Mouse (Mus musculus): ENCODE results near the gene Ngly1. TPM values are rescaled to one million over a fixed set of nuclear protein-coding genes. Genes with fewer than 3 reads are reported as not detected.

Ngly1 gene
- polyA plus RNA-seq (2015; fragmentation: Nextera tagmentation; extraction: Ambion mirVana): 38.7 and 40.4 TPM in 2 replicates

- Histone ChIP-seq H3K4me3 (replicated peaks) (peak within 1 kb of the TSS; percentile 75), H3K9me3 (no peaks in the 10 kb centered on the region), H3K4me1 (peaks cover 2% of the 10 kb centered on the region; the same call in 1 of the 2 replicates), H3K27me3 (replicated peaks) (no peaks in the 10 kb centered on the region), H3K27ac (peak within 1 kb of the TSS; percentile 85), H3K36me3 (no peaks in the 10 kb centered on the region), H3K4me2 (peak within 1 kb of the TSS; percentile 58), H3K9ac (peak within 1 kb of the TSS; percentile 92)
- under 1% methylated on average over 60 of the region's 65 CpGs for WGBS
- peak; percentile 98 for ATAC-seq (ENCODE audit: insufficient read depth, low FRiP score, low read depth)
Observed at GRCm38 (mm10) chr14:16249171-16249874, at the start of gene Ngly1, which contains the start of gene Oxsm. Gene Ngly1 (plus strand): TSS chr14:16249280. Gene Oxsm (minus strand): TSS chr14:16249808.

GRCm38 (mm10) chr14:16200220-16200912 lies 48.7 kb upstream of the Ngly1 start:
- H3K27ac ChIP-seq: no peak overlapping the region
- ATAC-seq (ENCODE audit: insufficient read depth, low FRiP score, low read depth): no peak
- H3K9ac ChIP-seq: no peak overlapping the region
- H3K4me2 ChIP-seq: no peak overlapping the region
- H3K4me3 ChIP-seq (replicated peaks): no peak overlapping the region
- no peaks in the 10 kb centered on the region for H3K36me3 ChIP-seq
- 53% methylated on average over 6 of the region's 6 CpGs for WGBS
- H3K4me1 ChIP-seq: no peaks in the 10 kb centered on the region
- no peaks in the 10 kb centered on the region for H3K27me3 ChIP-seq (replicated peaks)
- H3K9me3 ChIP-seq: no peaks in the 10 kb centered on the region

- Histone ChIP-seq H3K9me3 (no peaks in the 10 kb centered on the region), H3K27me3 (replicated peaks) (no peaks in the 10 kb centered on the region), H3K4me1 (no peaks in the 10 kb centered on the region), H3K4me3 (replicated peaks) (no peak overlapping the region), H3K27ac (no peak overlapping the region), H3K4me2 (no peak overlapping the region; the same call in 1 of the 2 replicates), H3K36me3 (no peaks in the 10 kb centered on the region), H3K9ac (no peak overlapping the region)
- 35% methylated on average over 8 of the region's 8 CpGs for WGBS
- peak; percentile 39; the same call in 1 of the 2 replicates for ATAC-seq (ENCODE audit: insufficient read depth, low FRiP score, low read depth)
Observed at GRCm38 (mm10) chr14:16200969-16201638, 48.0 kb upstream of the Ngly1 start.

- Histone ChIP-seq H3K27ac (no peak overlapping the region), H3K4me3 (replicated peaks) (no peak overlapping the region), H3K4me2 (no peak overlapping the region), H3K27me3 (replicated peaks) (no peaks in the 10 kb centered on the region), H3K9ac (no peak overlapping the region), H3K36me3 (no peaks in the 10 kb centered on the region), H3K4me1 (no peaks in the 10 kb centered on the region), H3K9me3 (no peaks in the 10 kb centered on the region)
- WGBS: 29% methylated on average over 3 of the region's 3 CpGs
- ATAC-seq (ENCODE audit: insufficient read depth, low FRiP score, low read depth): no peak
Observed at GRCm38 (mm10) chr14:16201673-16202072, 47.4 kb upstream of the Ngly1 start.

- no peak overlapping the region for H3K9ac ChIP-seq
Observed at GRCm38 (mm10) chr14:16207722-16208121, 41.4 kb upstream of the Ngly1 start.

GRCm38 (mm10) chr14:16219015-16219414 lies 30.1 kb upstream of the Ngly1 start:
- Histone ChIP-seq H3K4me3 (replicated peaks) (no peak overlapping the region), H3K4me2 (no peak overlapping the region), H3K27me3 (replicated peaks) (no peaks in the 10 kb centered on the region), H3K27ac (no peak overlapping the region), H3K4me1 (no peaks in the 10 kb centered on the region), H3K36me3 (no peaks in the 10 kb centered on the region), H3K9me3 (no peaks in the 10 kb centered on the region), H3K9ac (no peak overlapping the region)
- 54% methylated on average over 2 of the region's 2 CpGs for WGBS
- ATAC-seq (ENCODE audit: insufficient read depth, low FRiP score, low read depth): no peak

More at GRCm38 (mm10) chr14:16207722-16208121, 41.4 kb upstream of the Ngly1 start:
- no peak for ATAC-seq (ENCODE audit: insufficient read depth, low FRiP score, low read depth)
- Histone ChIP-seq H3K4me2 (no peak overlapping the region), H3K4me1 (no peaks in the 10 kb centered on the region), H3K9me3 (no peaks in the 10 kb centered on the region), H3K27ac (no peak overlapping the region), H3K4me3 (replicated peaks) (no peak overlapping the region), H3K36me3 (no peaks in the 10 kb centered on the region), H3K27me3 (replicated peaks) (no peaks in the 10 kb centered on the region)

GRCm38 (mm10) chr14:16229395-16229794 lies 19.7 kb upstream of the Ngly1 start:
- H3K4me2 ChIP-seq: no peak overlapping the region
- no peaks in the 10 kb centered on the region for H3K4me1 ChIP-seq
- no peaks in the 10 kb centered on the region for H3K9me3 ChIP-seq
- H3K4me3 ChIP-seq (replicated peaks): no peak overlapping the region
- 72% methylated on average over 2 of the region's 2 CpGs for WGBS
- no peaks in the 10 kb centered on the region for H3K36me3 ChIP-seq
- H3K9ac ChIP-seq: no peak overlapping the region
- no peak for ATAC-seq (ENCODE audit: insufficient read depth, low FRiP score, low read depth)
- H3K27ac ChIP-seq: no peak overlapping the region
- H3K27me3 ChIP-seq (replicated peaks): no peaks in the 10 kb centered on the region

GRCm38 (mm10) chr14:16230581-16230980 lies 18.5 kb upstream of the Ngly1 start:
- no peak overlapping the region for H3K9ac ChIP-seq
- H3K4me2 ChIP-seq: no peak overlapping the region
- H3K27ac ChIP-seq: no peak overlapping the region
- H3K9me3 ChIP-seq: no peaks in the 10 kb centered on the region
- no peak for ATAC-seq (ENCODE audit: insufficient read depth, low FRiP score, low read depth)
- no peaks in the 10 kb centered on the region for H3K36me3 ChIP-seq
- no peaks in the 10 kb centered on the region for H3K27me3 ChIP-seq (replicated peaks)
- no peak overlapping the region for H3K4me3 ChIP-seq (replicated peaks)
- no peaks in the 10 kb centered on the region for H3K4me1 ChIP-seq

GRCm38 (mm10) chr14:16233515-16233914 lies 15.6 kb upstream of the Ngly1 start:
- Histone ChIP-seq H3K4me1 (no peaks in the 10 kb centered on the region), H3K9me3 (no peaks in the 10 kb centered on the region), H3K9ac (no peak overlapping the region), H3K27me3 (replicated peaks) (no peaks in the 10 kb centered on the region), H3K4me2 (no peak overlapping the region), H3K4me3 (replicated peaks) (no peak overlapping the region), H3K36me3 (no peaks in the 10 kb centered on the region), H3K27ac (no peak overlapping the region)
- 37% methylated on average over 1 of the region's 1 CpGs for WGBS
- ATAC-seq (ENCODE audit: insufficient read depth, low FRiP score, low read depth): no peak

GRCm38 (mm10) chr14:16236466-16236865 lies 12.6 kb upstream of the Ngly1 start:
- WGBS: 69% methylated on average over 3 of the region's 3 CpGs

GRCm38 (mm10) chr14:16242193-16242815 lies 6.8 kb upstream of the Ngly1 start:
- 95% methylated on average over 10 of the region's 10 CpGs for WGBS
- H3K4me2 ChIP-seq: peak overlapping the region; percentile 66
- no peaks in the 10 kb centered on the region for H3K36me3 ChIP-seq
- H3K4me3 ChIP-seq (replicated peaks): peak overlapping the region; percentile 61
- ATAC-seq (ENCODE audit: insufficient read depth, low FRiP score, low read depth): no peak
- H3K4me1 ChIP-seq: peaks cover 5% of the 10 kb centered on the region; the same call in 1 of the 2 replicates
- no peaks in the 10 kb centered on the region for H3K27me3 ChIP-seq (replicated peaks)
- no peaks in the 10 kb centered on the region for H3K9me3 ChIP-seq
- H3K9ac ChIP-seq: no peak overlapping the region
- peak overlapping the region; percentile 88; the same call in 1 of the 2 replicates for H3K27ac ChIP-seq

More at GRCm38 (mm10) chr14:16236466-16236865, 12.6 kb upstream of the Ngly1 start:
- H3K9me3 ChIP-seq: no peaks in the 10 kb centered on the region
- H3K4me3 ChIP-seq (replicated peaks): no peak overlapping the region
- H3K9ac ChIP-seq: no peak overlapping the region
- no peak overlapping the region for H3K4me2 ChIP-seq
- no peaks in the 10 kb centered on the region for H3K27me3 ChIP-seq (replicated peaks)
- no peak for ATAC-seq (ENCODE audit: insufficient read depth, low FRiP score, low read depth)
- H3K27ac ChIP-seq: no peak overlapping the region
- H3K36me3 ChIP-seq: no peaks in the 10 kb centered on the region
- no peaks in the 10 kb centered on the region for H3K4me1 ChIP-seq
